Mouse (Mus musculus): Measurements from ENCODE around the gene Pde10a. TPM values are rescaled to one million over a fixed set of nuclear protein-coding genes. Genes with fewer than 3 reads are reported as not detected.
A peak's percentile ranks its signal among the peaks of the same experiment; 100 is the strongest.

The Pde10a gene
- polyA plus RNA-seq, 1 experiment, result 0.59 TPM

DNA sequence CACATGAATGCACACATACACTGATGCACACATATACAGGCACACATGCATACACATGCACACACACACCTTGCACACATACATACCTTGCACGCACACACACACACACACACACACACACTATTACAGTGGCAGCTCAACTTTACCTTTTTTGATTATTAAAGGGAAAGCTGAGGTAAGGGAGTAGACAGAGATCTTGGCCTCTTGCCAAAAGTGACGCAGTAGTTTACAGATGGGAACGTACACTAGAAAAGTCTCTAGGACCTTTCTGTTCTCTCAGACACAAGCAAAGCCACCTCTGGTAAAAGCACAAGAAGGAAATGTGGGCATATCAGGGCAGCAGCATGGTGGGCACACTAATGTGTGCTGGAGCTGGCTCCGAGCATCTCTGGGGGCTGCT, 317.5 kb downstream of the Pde10a start:
- no peak for TF ChIP-seq GATA1 (IDR thresholded peaks at IDR 0.05; ENCODE audit: low read length)

DNA sequence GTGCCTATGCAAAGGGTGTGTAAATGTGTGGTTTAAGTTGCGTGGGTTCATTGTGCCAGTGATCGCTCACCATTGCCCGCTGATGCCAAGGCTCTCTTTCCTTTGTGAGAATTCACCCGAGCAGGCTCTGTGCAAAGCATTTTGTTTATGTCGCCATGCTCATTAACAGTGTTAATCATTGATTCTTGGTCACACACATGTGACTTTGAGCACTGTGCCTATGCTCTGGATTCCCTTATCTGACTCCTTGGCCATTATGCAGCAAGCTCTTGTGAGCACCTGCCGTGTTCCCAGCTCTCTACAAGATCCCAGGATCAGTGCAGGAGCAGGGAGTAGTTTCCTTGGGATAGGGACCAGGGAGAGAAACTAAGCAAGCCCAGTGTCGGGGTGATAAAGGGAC, 318.8 kb downstream of the Pde10a start:
- TF ChIP-seq GATA1 (IDR thresholded peaks at IDR 0.05; ENCODE audit: low read length), result no peak

DNA sequence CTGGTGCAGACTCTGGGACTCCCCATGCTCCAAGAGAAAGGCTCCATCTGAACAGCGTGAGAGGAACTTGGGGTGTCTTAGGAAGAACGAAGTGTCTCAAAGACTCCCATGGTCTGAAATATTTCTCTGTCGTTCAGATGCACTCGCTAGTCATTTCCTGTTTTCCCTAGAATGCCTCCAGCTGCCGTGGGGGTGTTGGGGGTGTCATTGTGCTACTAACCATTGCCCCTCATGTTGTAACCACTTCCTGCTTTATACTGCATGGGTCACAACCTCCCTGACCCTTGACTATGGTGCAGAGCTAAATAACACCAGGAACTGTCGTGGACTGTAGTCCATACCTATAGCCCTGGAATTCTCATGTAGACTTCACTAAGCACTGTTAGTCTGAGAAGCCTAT, 321.3 kb downstream of the Pde10a start:
- no peak for TF ChIP-seq GATA1 (IDR thresholded peaks at IDR 0.05; ENCODE audit: low read length)

DNA sequence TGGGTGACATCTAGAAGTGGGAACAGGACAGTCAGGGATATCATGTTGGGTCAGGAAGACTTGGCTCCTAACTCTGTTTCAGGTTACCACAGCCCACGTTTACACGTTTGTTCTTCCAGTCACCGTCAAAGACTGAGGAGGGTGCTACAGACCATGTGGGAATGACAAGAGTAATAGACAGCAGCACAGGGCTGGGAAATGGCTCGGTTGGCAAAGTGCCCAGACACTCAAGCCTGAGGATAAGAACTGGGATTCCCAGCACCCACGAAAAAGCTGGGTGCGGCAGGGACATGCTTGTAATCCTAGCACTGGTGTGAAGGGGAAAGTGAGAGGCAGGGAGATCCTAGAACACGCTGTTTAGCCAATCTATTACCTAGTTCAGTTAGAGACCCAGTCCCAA, 322.4 kb downstream of the Pde10a start:
- no peak for TF ChIP-seq GATA1 (IDR thresholded peaks at IDR 0.05; ENCODE audit: low read length)

DNA sequence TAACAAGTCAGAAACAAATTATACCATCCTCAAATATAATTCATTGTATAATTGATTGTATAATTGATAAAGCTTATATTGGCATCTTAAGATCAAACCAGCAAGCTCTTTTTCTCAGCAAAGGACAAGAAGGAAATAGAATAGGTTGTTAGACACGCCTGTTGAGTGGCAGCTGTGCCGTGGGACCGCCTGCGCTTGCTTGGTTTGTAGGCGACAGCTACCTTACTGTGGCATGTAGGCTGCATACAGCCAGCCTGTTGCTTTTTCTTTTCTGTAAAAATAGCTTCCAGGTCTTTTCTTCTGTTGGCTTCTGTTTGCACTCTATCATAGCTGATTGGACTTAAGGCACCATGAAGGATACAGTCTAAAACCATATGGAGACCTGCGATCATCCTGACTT, 326.7 kb downstream of the Pde10a start:
- TF ChIP-seq GATA1 (IDR thresholded peaks at IDR 0.05; ENCODE audit: low read length), result no peak

DNA sequence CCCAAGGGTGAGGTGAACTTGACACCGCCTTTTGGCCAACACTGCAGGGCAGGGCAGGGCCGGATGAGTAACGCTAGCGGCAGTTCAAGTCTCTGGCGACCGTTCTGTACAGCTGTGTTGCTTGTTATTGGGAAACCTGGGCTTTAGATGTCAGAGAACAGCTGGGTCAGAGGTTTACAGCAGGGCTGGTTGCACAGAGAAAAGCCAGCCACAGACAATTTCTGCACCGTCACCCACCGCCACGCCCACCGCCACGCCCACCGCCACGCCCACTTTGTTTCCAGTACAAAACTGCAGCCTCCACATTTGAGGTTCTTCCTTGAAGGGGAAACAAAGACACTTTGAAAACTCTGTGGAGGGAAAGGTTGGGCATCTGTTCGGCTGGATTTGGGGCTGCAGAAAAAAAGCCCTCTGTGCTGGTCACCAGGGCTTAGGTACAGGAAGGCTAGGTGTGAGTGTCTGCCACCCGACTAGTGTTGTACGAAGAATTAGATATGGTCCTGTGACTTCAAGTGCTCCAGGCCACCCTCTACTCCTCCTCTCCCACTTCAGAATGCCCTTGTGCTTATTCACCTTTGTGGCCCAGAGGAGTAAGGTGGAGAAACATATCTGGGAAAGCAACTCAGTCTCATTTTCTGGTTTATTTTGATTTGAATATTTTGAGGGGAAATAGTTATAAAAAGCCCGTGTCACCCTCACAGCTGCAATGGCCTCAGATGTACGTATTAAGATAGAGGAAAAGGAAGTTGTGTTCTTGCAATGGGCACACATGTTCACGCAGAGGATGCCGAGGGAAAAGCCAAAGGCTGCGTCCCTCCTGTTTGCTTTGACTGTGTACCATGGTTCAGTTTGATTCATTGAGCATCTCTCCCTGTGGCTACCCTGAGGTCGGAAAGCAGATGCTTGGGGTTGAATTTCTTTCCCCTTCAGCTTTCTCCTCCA, 331.5 kb downstream of the Pde10a start:
- TF ChIP-seq GATA1 (IDR thresholded peaks at IDR 0.05; ENCODE audit: low read length), result no peak

DNA sequence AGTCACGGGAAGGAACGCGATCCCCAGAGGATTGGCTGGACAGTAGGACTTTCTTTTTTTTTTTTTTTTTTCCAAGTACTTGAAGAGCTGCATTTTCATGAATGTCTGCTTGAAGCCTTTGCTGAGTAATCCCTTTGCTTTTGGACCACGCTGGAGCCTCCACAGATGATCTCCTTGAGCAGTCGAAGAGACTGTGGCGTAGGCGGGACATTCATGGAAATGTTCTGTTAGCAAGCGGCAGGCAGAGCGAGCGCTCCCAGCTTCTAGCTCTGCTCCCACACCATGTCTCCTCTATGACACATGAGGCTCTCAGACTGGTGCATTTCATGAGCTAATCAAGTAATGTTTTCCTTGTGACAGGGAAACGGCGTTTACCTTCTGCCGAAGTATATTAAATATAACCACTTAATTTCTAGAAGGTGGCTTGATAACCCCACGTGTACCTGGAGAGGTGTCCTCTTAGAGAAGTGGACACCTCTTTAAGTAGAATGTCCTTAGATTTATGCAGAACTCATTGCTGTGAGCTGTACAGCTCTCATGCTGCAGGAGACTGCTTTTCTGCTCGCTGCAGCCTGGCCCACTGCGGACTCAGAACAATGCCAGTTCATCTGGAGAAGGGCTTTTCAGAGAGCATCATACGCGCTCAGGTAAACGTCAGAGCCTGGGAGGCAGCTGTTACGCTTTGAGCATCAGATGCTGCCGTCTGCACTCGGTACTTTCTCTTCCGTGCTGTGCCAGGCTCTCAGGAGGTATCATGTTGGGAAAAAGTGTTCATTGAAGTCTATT, 333.7 kb downstream of the Pde10a start:
- TF ChIP-seq GATA1 (IDR thresholded peaks at IDR 0.05; ENCODE audit: low read length), result no peak

DNA sequence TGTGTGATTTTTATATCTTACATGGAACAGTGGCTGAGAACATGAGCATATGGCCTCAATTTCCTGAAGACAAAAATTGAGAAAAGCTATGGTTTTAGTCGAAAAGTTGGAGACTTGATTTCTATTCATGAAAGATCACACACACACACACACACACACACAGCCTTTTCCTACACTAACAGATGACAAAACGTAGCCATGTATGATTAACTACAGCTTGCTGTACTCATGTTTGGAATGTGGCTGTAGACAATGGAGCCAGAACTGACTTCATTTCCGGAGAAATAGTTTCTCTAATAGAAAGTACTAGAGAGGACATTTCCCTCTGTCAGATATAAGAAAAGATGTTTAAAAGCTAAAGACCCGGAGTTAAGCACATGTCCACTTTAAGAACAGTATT, 334.3 kb downstream of the Pde10a start:
- TF ChIP-seq GATA1 (IDR thresholded peaks at IDR 0.05; ENCODE audit: low read length), result no peak

DNA sequence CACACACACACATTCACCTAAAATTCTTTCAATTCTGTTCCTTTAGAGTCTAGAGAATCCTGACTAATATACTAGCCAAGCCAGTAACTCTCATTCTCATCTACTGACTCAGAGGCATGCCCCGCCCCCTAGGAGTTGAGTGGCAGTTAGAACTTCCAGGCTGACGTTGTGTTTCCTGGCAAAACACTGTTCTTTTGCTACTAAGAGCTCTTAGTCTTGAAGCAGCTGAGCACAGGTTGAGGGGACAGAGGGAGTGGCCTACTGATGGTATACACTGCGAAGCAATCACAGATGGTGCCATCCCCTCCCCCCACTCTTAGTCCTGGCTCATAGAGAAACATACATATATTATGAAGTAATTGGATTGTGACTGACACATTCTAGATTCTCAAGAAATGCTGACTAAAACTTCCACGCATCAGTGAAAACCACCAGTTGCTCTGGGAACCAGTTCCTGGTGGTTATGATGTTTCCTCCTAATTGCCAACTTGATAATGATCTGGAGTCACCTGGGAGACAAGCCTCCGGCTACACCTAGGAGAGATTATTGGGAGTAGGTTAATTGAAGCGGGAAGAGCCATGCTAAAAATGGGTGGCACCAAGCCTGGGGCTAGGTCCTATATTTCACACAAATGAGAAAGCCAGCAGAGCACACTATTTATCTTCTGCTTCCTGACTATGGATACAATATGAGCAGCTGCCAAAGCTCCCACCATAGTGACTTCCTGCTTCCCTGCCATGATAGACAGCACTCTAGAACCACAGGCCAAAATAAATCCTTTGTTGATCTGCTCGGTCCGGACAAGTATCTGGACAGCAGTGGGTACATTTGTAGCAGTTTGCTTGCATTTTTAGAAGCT, 339.7 kb downstream of the Pde10a start:
- TF ChIP-seq GATA1 (IDR thresholded peaks at IDR 0.05; ENCODE audit: low read length), result no peak

DNA sequence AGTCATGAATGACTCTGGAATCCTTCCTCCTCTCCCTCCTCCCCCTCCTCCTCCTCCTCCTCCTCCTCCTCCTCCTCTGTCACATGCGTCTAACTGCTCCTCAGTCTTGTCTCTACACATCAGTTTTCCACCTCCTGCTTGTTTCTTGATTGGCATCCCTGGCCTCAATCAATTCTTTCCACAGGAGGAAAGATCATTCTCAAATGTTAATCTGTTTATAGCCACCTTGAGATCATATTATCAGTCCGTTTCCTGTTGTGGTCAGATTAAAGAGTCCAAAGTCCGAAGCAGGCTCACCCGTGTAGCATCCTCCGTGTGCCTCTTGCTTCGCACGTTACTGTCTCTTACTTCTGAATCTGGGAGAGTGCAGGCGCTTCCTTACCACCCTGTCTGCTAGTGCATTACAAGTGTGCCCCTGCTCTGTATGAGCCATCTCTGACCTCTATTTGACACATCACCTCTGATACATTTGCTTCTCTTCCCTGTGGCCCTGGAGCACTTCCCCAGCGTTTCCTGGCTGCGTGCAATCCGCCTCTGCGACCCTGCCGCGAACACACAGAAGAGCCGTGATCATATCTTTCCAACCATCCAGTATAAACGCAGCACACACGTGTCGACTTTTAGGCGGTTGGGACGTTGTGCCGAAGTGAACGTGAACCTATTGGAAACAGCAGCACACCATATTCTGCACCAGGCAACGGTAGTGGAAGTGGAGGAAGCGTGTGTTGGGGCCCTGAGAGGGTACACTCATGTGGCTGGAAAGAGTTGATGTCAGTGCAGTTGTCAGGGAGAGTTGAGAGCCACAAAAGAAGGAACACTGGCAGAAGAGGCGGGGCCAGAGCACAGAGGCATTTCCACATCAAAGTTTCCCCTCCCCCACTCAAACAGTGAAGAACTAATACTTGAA, 342.4 kb downstream of the Pde10a start:
- peak; percentile 37 for TF ChIP-seq GATA1 (IDR thresholded peaks at IDR 0.05; ENCODE audit: low read length)

DNA sequence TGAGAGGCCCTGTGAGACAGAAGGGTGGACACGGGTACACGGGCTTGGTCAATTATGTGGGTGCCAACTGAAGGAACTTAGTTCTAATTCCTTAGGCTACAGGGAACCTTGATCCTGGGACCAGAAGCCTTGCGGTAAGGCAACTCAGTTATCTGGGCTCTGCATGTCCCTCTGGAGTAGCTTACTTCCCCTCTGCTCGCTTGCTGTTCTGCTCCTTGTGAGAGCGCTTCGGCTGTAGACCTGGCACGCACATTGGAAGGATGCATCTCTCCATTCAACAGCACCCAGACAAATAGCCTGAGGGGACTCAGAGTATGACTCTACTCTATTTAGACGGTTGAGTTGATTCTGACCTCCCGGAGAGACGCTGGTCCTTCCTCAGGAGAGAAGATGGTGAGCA, 344.1 kb downstream of the Pde10a start:
- peak; percentile 23 for TF ChIP-seq GATA1 (IDR thresholded peaks at IDR 0.05; ENCODE audit: low read length)

DNA sequence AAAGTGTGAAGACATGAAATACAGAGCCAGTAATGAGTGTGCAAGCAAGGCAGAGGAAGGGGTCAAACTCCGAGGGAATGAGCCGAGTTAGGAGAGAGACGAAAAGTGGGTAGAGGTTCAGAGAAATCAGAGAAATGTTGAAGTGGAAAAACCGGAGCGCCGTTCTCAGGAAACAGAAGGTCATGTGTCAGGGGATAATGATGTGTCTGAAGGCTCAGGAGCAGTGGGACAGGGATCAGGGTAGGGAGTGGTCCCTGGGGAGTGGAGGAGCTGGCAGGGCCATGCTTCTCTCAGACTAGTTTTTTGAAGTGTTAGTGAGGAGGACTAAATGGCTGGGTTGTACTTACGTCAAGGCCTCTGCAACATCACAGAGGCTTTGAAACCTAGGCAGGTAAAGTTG, 345.7 kb downstream of the Pde10a start:
- TF ChIP-seq GATA1 (IDR thresholded peaks at IDR 0.05; ENCODE audit: low read length), result no peak

DNA sequence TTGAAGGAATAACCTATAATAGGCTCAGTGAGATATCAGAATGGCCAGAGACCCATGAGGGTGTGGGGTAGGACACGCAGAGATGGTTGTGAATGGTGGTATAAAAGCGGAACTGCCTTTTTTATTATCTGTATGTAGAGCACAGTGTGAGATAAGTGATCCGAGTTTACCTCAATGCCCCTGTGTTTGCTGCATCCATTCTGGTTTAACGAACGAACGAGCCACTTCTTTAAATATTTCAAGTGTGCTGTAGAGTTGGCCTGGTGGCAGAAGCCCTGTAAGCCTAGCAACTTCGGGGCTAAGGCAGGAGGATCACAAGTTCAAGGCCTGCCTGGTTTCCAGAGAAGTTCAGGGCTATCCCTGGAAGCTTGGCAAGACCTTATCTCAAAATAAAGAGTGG, 346.2 kb downstream of the Pde10a start:
- TF ChIP-seq GATA1 (IDR thresholded peaks at IDR 0.05; ENCODE audit: low read length), result no peak

DNA sequence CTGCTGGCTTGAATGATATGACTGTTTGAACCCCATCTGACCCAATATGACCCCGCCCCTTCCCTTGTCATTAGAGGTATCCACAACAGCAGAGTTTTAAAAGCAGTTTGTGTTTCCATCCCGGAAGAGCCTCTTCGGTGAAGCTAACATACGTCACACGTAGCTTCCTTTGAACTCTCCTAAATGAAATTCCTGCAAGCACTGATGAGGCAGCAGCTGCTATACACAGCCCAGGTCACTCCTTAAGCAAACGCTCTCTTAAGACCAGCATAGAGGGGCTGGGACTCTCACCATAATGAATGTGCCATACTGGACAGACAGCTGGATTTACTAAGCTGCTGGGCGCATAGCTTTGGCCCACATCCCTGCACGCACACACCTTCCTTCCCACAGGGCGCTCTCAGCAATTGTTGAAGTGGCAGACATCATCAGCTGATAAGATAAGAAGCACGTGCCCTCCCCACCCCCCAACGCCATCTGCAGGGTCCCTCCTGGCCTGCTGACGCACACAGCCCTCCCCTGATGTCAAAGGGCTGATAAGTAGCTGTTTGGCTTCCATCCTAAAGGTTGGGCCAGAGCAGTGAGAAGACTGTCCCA, 346.9 kb downstream of the Pde10a start:
- no peak for TF ChIP-seq GATA1 (IDR thresholded peaks at IDR 0.05; ENCODE audit: low read length)
